Mouse (Mus musculus): ENCODE results near the gene Chst1. TPM values are rescaled to one million over a fixed set of nuclear protein-coding genes. Genes with fewer than 3 reads are reported as not detected.

The Chst1 gene
- polyA plus RNA-seq, 1 experiment from 2014 or later: 1.6 TPM

GRCm38 (mm10) chr2:92598941-92599486, 493 bp upstream of the Chst1 start:
- Histone ChIP-seq H3K4me3 (peak overlapping the region; percentile 61), H3K27me3 (replicated peaks) (peaks cover 75% of the 10 kb centered on the region), H3K4me1 (replicated peaks) (peaks cover 10% of the 10 kb centered on the region; the same call in 1 of the 2 replicates), H3K4me2 (peak overlapping the region; percentile 100), H3K9me3 (replicated peaks) (no peaks in the 10 kb centered on the region), H3K27ac (ENCODE audit: poor library complexity, severe bottlenecking) (no peak overlapping the region), H3K9ac (peak overlapping the region; percentile 73; the same call in 1 of the 2 replicates), H3K36me3 (no peaks in the 10 kb centered on the region)
- WGBS: 31% methylated on average over 9 of the region's 11 CpGs
- ATAC-seq (ENCODE audit: insufficient number of reproducible peaks, low FRiP score): no peak

GRCm38 (mm10) chr2:92600348-92600670, 802 bp downstream of the Chst1 start:
- Histone ChIP-seq H3K27me3 (replicated peaks) (peaks cover 87% of the 10 kb centered on the region), H3K27ac (ENCODE audit: poor library complexity, severe bottlenecking) (no peak overlapping the region), H3K36me3 (no peaks in the 10 kb centered on the region), H3K4me2 (peak overlapping the region; percentile 100), H3K4me1 (replicated peaks) (peaks cover 10% of the 10 kb centered on the region; the same call in 1 of the 2 replicates), H3K4me3 (peak overlapping the region; percentile 61), H3K9me3 (replicated peaks) (no peaks in the 10 kb centered on the region), H3K9ac (peak overlapping the region; percentile 73)
- 2% methylated on average over 17 of the region's 17 CpGs for WGBS
- ATAC-seq (ENCODE audit: insufficient number of reproducible peaks, low FRiP score): no peak

- Histone ChIP-seq H3K27me3 (replicated peaks) (peaks cover 81% of the 10 kb centered on the region), H3K36me3 (no peaks in the 10 kb centered on the region), H3K4me2 (no peak overlapping the region), H3K9ac (no peak overlapping the region), H3K27ac (ENCODE audit: poor library complexity, severe bottlenecking) (no peak overlapping the region), H3K4me3 (no peak overlapping the region), H3K9me3 (replicated peaks) (no peaks in the 10 kb centered on the region), H3K4me1 (replicated peaks) (peaks cover 10% of the 10 kb centered on the region; the same call in 1 of the 2 replicates)
- no peak for ATAC-seq (ENCODE audit: insufficient number of reproducible peaks, low FRiP score)
- WGBS: 33% methylated on average over 4 of the region's 4 CpGs
Measured at GRCm38 (mm10) chr2:92601246-92601645, 1.7 kb downstream of the Chst1 start.

- ATAC-seq (ENCODE audit: insufficient number of reproducible peaks, low FRiP score): no peak
- Histone ChIP-seq H3K4me3 (no peak overlapping the region), H3K27ac (ENCODE audit: poor library complexity, severe bottlenecking) (no peak overlapping the region), H3K9ac (no peak overlapping the region), H3K27me3 (replicated peaks) (peaks cover 72% of the 10 kb centered on the region), H3K9me3 (replicated peaks) (no peaks in the 10 kb centered on the region), H3K4me2 (no peak overlapping the region), H3K36me3 (no peaks in the 10 kb centered on the region), H3K4me1 (replicated peaks) (peaks cover 10% of the 10 kb centered on the region; the same call in 1 of the 2 replicates)
- 25% methylated on average over 12 of the region's 12 CpGs for WGBS
Measured at GRCm38 (mm10) chr2:92602073-92602472, 2.6 kb downstream of the Chst1 start.

- H3K9ac ChIP-seq: no peak overlapping the region
- no peak for ATAC-seq (ENCODE audit: insufficient number of reproducible peaks, low FRiP score)
- peaks cover 70% of the 10 kb centered on the region for H3K27me3 ChIP-seq (replicated peaks)
- no peak overlapping the region for H3K27ac ChIP-seq (ENCODE audit: poor library complexity, severe bottlenecking)
- H3K9me3 ChIP-seq (replicated peaks): no peaks in the 10 kb centered on the region
- no peak overlapping the region for H3K4me2 ChIP-seq
- 78% methylated on average over 5 of the region's 5 CpGs for WGBS
- H3K4me1 ChIP-seq (replicated peaks): peaks cover 10% of the 10 kb centered on the region; the same call in 1 of the 2 replicates
- H3K36me3 ChIP-seq: no peaks in the 10 kb centered on the region
- no peak overlapping the region for H3K4me3 ChIP-seq
Measured at GRCm38 (mm10) chr2:92603591-92603990, 4.1 kb downstream of the Chst1 start.

- no peak overlapping the region for H3K4me2 ChIP-seq
- H3K27me3 ChIP-seq (replicated peaks): peaks cover 62% of the 10 kb centered on the region
- H3K27ac ChIP-seq (ENCODE audit: poor library complexity, severe bottlenecking): no peak overlapping the region
- 77% methylated on average over 5 of the region's 5 CpGs for WGBS
- peaks cover 10% of the 10 kb centered on the region; the same call in 1 of the 2 replicates for H3K4me1 ChIP-seq (replicated peaks)
- no peak overlapping the region for H3K9ac ChIP-seq
- H3K36me3 ChIP-seq: no peaks in the 10 kb centered on the region
- no peak overlapping the region for H3K4me3 ChIP-seq
- no peaks in the 10 kb centered on the region for H3K9me3 ChIP-seq (replicated peaks)
- no peak for ATAC-seq (ENCODE audit: insufficient number of reproducible peaks, low FRiP score)
Measured at GRCm38 (mm10) chr2:92604565-92604964, 5.1 kb downstream of the Chst1 start.

GRCm38 (mm10) chr2:92605995-92606394, 6.5 kb downstream of the Chst1 start:
- Histone ChIP-seq H3K27me3 (replicated peaks) (peaks cover 52% of the 10 kb centered on the region), H3K9me3 (replicated peaks) (no peaks in the 10 kb centered on the region)

GRCm38 (mm10) chr2:92607153-92607552, 7.6 kb downstream of the Chst1 start:
- H3K9ac ChIP-seq: no peak overlapping the region
- H3K27me3 ChIP-seq (replicated peaks): peaks cover 41% of the 10 kb centered on the region
- H3K4me1 ChIP-seq (replicated peaks): no peaks in the 10 kb centered on the region
- H3K4me2 ChIP-seq: no peak overlapping the region
- WGBS: 56% methylated on average over 6 of the region's 6 CpGs
- no peak overlapping the region for H3K27ac ChIP-seq (ENCODE audit: poor library complexity, severe bottlenecking)
- ATAC-seq (ENCODE audit: insufficient number of reproducible peaks, low FRiP score): no peak
- H3K36me3 ChIP-seq: no peaks in the 10 kb centered on the region
- no peak overlapping the region for H3K4me3 ChIP-seq
- H3K9me3 ChIP-seq (replicated peaks): no peaks in the 10 kb centered on the region

More at GRCm38 (mm10) chr2:92605995-92606394, 6.5 kb downstream of the Chst1 start:
- no peaks in the 10 kb centered on the region for H3K36me3 ChIP-seq
- H3K27ac ChIP-seq (ENCODE audit: poor library complexity, severe bottlenecking): no peak overlapping the region
- peak; percentile 63 for ATAC-seq (ENCODE audit: insufficient number of reproducible peaks, low FRiP score)
- no peak overlapping the region for H3K4me3 ChIP-seq
- H3K4me2 ChIP-seq: no peak overlapping the region
- 55% methylated on average over 4 of the region's 5 CpGs for WGBS
- no peak overlapping the region for H3K9ac ChIP-seq
- 0 out of 2 replicates have a peak, but pooled peaks cover 2% of the 10 kb centered on the region for H3K4me1 ChIP-seq (replicated peaks)

- 71% methylated on average over 3 of the region's 3 CpGs for WGBS
- H3K27me3 ChIP-seq (replicated peaks): peaks cover 37% of the 10 kb centered on the region
- no peaks in the 10 kb centered on the region for H3K36me3 ChIP-seq
- no peaks in the 10 kb centered on the region for H3K4me1 ChIP-seq (replicated peaks)
- ATAC-seq (ENCODE audit: insufficient number of reproducible peaks, low FRiP score): no peak
- no peaks in the 10 kb centered on the region for H3K9me3 ChIP-seq (replicated peaks)
- no peak overlapping the region for H3K9ac ChIP-seq
- H3K27ac ChIP-seq (ENCODE audit: poor library complexity, severe bottlenecking): no peak overlapping the region
- no peak overlapping the region for H3K4me3 ChIP-seq
- H3K4me2 ChIP-seq: no peak overlapping the region
Measured at GRCm38 (mm10) chr2:92607592-92607991, 8.1 kb downstream of the Chst1 start.

- whole genome bisulfite sequencing: 68% methylated on average over 12 of the region's 12 CpGs
Measured at GRCm38 (mm10) chr2:92608013-92608619, 8.6 kb downstream of the Chst1 start.

GRCm38 (mm10) chr2:92608810-92609581, 9.5 kb downstream of the Chst1 start:
- Histone ChIP-seq H3K9me3 (replicated peaks) (no peaks in the 10 kb centered on the region), H3K4me1 (replicated peaks) (no peaks in the 10 kb centered on the region), H3K4me3 (no peak overlapping the region), H3K4me2 (no peak overlapping the region), H3K36me3 (no peaks in the 10 kb centered on the region), H3K27me3 (replicated peaks) (peaks cover 35% of the 10 kb centered on the region), H3K27ac (ENCODE audit: poor library complexity, severe bottlenecking) (no peak overlapping the region), H3K9ac (no peak overlapping the region)
- 51% methylated on average over 4 of the region's 4 CpGs for WGBS
- no peak for ATAC-seq (ENCODE audit: insufficient number of reproducible peaks, low FRiP score)

More at GRCm38 (mm10) chr2:92608013-92608619, 8.6 kb downstream of the Chst1 start:
- Histone ChIP-seq H3K9me3 (replicated peaks) (no peaks in the 10 kb centered on the region), H3K4me2 (no peak overlapping the region), H3K27me3 (replicated peaks) (peaks cover 35% of the 10 kb centered on the region), H3K4me1 (replicated peaks) (no peaks in the 10 kb centered on the region), H3K9ac (no peak overlapping the region), H3K4me3 (no peak overlapping the region), H3K27ac (ENCODE audit: poor library complexity, severe bottlenecking) (no peak overlapping the region), H3K36me3 (no peaks in the 10 kb centered on the region)
- ATAC-seq (ENCODE audit: insufficient number of reproducible peaks, low FRiP score): no peak

Measured in heart, embryonic 12.5 days (tissue).